In genomic region chr9:118506404-118507231, GRCm38 (mm10) we compare ENCODE assay signal across 8 mouse cellular contexts. TPM values are rescaled to one million over a fixed set of nuclear protein-coding genes. Genes with fewer than 3 reads are reported as not detected.
DNase-seq lines count a peak whose midpoint lies in the region; ATAC-seq and TF ChIP-seq lines count a peak whose summit lies in the region.

No protein-coding gene starts in this region.

- TF ChIP-seq POLR2A in limb, embryonic 14.5 days (IDR thresholded peaks at IDR 0.05; ENCODE audit: borderline replicate concordance, extremely low read depth, insufficient read depth, insufficient read length): no peak

- no peaks in the 10 kb centered on the region for H3K9me3 ChIP-seq in forebrain, embryonic 13.5 days (replicated peaks)
- no peaks in the 10 kb centered on the region for H3K9me3 ChIP-seq in hindbrain, embryonic 14.5 days (ENCODE audit: control insufficient read depth, low read length)
- no peaks in the 10 kb centered on the region for H3K9me3 ChIP-seq in limb, embryonic 14.5 days (ENCODE audit: control insufficient read depth, low read length)
- no peaks in the 10 kb centered on the region for H3K9me3 ChIP-seq in midbrain, embryonic 15.5 days

- H3K4me3 ChIP-seq in forebrain, embryonic 13.5 days: peak overlapping the region; percentile 88
- H3K4me3 ChIP-seq in hindbrain, embryonic 14.5 days (replicated peaks; ENCODE audit: low read length): peak overlapping the region; percentile 92
- peak overlapping the region; percentile 88 for H3K4me3 ChIP-seq in limb, embryonic 14.5 days (replicated peaks; ENCODE audit: low read length)
- H3K4me3 ChIP-seq in midbrain, embryonic 15.5 days: peak overlapping the region; percentile 99

- DNase-seq in thymus, adult 18-20 months: peak; percentile 19 to 46
- no peak for DNase-seq in thymus, postnatal 25 days
- peak; percentile 37 for DNase-seq in cerebellum, adult 11 months
- no peak for DNase-seq in hindbrain, embryonic 14.5 days (ENCODE audit: low spot score)
- no peak for DNase-seq in limb, embryonic 14.5 days (ENCODE audit: low spot score)
- peak; percentile 49 for DNase-seq in thymus, postnatal 14 days

- H3K9ac ChIP-seq in forebrain, embryonic 13.5 days: peak overlapping the region; percentile 95
- peak overlapping the region; percentile 92 for H3K9ac ChIP-seq in hindbrain, embryonic 14.5 days
- H3K9ac ChIP-seq in limb, embryonic 14.5 days (ENCODE audit: low read depth, low read length, severe bottlenecking): peak overlapping the region; percentile 92
- peak overlapping the region; percentile 96 for H3K9ac ChIP-seq in midbrain, embryonic 15.5 days

- peak overlapping the region; percentile 66 for H3K27ac ChIP-seq in forebrain, embryonic 13.5 days
- H3K27ac ChIP-seq in hindbrain, embryonic 14.5 days: peak overlapping the region; percentile 77
- 0 out of 2 replicates have a peak overlapping the region, but pooled peaks have one; percentile 52 for H3K27ac ChIP-seq in limb, embryonic 14.5 days (replicated peaks; ENCODE audit: low read depth, low read length)
- H3K27ac ChIP-seq in midbrain, embryonic 15.5 days: peak overlapping the region; percentile 83

- peak; percentile 70 for ATAC-seq in forebrain, embryonic 13.5 days
- ATAC-seq in hindbrain, embryonic 14.5 days (ENCODE audit: low FRiP score): peak; percentile 74
- peak; percentile 38 for ATAC-seq in limb, embryonic 14.5 days (ENCODE audit: low FRiP score, low read depth)
- ATAC-seq in midbrain, embryonic 15.5 days (replicated peaks): peak; percentile 82

- peak overlapping the region; percentile 83 for H3K4me2 ChIP-seq in forebrain, embryonic 13.5 days
- peak overlapping the region; percentile 99 for H3K4me2 ChIP-seq in hindbrain, embryonic 14.5 days (replicated peaks)
- H3K4me2 ChIP-seq in limb, embryonic 14.5 days (replicated peaks; ENCODE audit: low read depth, low read length, severe bottlenecking): peak overlapping the region; percentile 93
- peak overlapping the region; percentile 100 for H3K4me2 ChIP-seq in midbrain, embryonic 15.5 days

- no peaks in the 10 kb centered on the region for H3K27me3 ChIP-seq in forebrain, embryonic 13.5 days
- H3K27me3 ChIP-seq in hindbrain, embryonic 14.5 days (ENCODE audit: control insufficient read depth, insufficient read depth, low read length): no peaks in the 10 kb centered on the region
- no peaks in the 10 kb centered on the region for H3K27me3 ChIP-seq in limb, embryonic 14.5 days (ENCODE audit: control insufficient read depth, insufficient read depth, low read length)
- H3K27me3 ChIP-seq in midbrain, embryonic 15.5 days (replicated peaks): no peaks in the 10 kb centered on the region

- peaks cover 34% of the 10 kb centered on the region for H3K4me1 ChIP-seq in forebrain, embryonic 13.5 days
- peaks cover 32% of the 10 kb centered on the region for H3K4me1 ChIP-seq in hindbrain, embryonic 14.5 days (replicated peaks; ENCODE audit: control insufficient read depth, insufficient read depth, low read length)
- peaks cover 16% of the 10 kb centered on the region for H3K4me1 ChIP-seq in limb, embryonic 14.5 days (ENCODE audit: control insufficient read depth, insufficient read depth, low read length)
- H3K4me1 ChIP-seq in midbrain, embryonic 15.5 days: peaks cover 25% of the 10 kb centered on the region

- under 1% methylated on average over 56 of the region's 57 CpGs for WGBS in forebrain, embryonic 13.5 days
- WGBS in hindbrain, embryonic 14.5 days: under 1% methylated on average over 56 of the region's 57 CpGs
- WGBS in limb, embryonic 14.5 days: under 1% methylated on average over 38 of the region's 57 CpGs
- under 1% methylated on average over 57 of the region's 57 CpGs for WGBS in midbrain, embryonic 15.5 days

- H3K36me3 ChIP-seq in forebrain, embryonic 13.5 days (ENCODE audit: poor library complexity, severe bottlenecking): peaks cover 6% of the 10 kb centered on the region; the same call in 1 of the 2 replicates
- H3K36me3 ChIP-seq in hindbrain, embryonic 14.5 days (replicated peaks; ENCODE audit: control insufficient read depth, insufficient read depth): 0 out of 2 replicates have a peak, but pooled peaks cover 4% of the 10 kb centered on the region
- peaks cover 4% of the 10 kb centered on the region for H3K36me3 ChIP-seq in limb, embryonic 14.5 days (ENCODE audit: control insufficient read depth, insufficient read depth, low read length)
- H3K36me3 ChIP-seq in midbrain, embryonic 15.5 days (replicated peaks): no peaks in the 10 kb centered on the region

RNA-seq across cellular contexts. Expression of gene Golga4, which starts 0.6 kb away (rescaled TPM):
- 54.3 and 56.1 TPM in 2 replicates for polyA plus RNA-seq in forebrain, embryonic 13.5 days (2015; fragmentation: Nextera tagmentation; extraction: Ambion mirVana)
- 43.9 and 47.1 TPM in 2 replicates for polyA plus RNA-seq in hindbrain, embryonic 14.5 days (2014; fragmentation: Nextera tagmentation; extraction: Ambion mirVana)
- 44.3 and 54.5 TPM in 2 replicates for polyA plus RNA-seq in limb, embryonic 14.5 days (2012; rRNA removed)
- polyA plus RNA-seq in limb, embryonic 14.5 days (2014; fragmentation: Nextera tagmentation; extraction: Ambion mirVana): 47.2 and 61.7 TPM in 2 replicates
- 49.9 and 51.3 TPM in 2 replicates for polyA plus RNA-seq in midbrain, embryonic 15.5 days (2015; fragmentation: Nextera tagmentation; extraction: Ambion mirVana)

RNA-seq across cellular contexts. Expression of gene Eomes, which starts 28.6 kb away (rescaled TPM):
- polyA plus RNA-seq in forebrain, embryonic 13.5 days (2015; fragmentation: Nextera tagmentation; extraction: Ambion mirVana): 24.4 and 30.7 TPM in 2 replicates
- 0.66 and 1.1 TPM in 2 replicates for polyA plus RNA-seq in hindbrain, embryonic 14.5 days (2014; fragmentation: Nextera tagmentation; extraction: Ambion mirVana)
- 0.97 and 1.0 TPM in 2 replicates for polyA plus RNA-seq in limb, embryonic 14.5 days (2012; rRNA removed)
- 0.18 and 0.59 TPM in 2 replicates for polyA plus RNA-seq in limb, embryonic 14.5 days (2014; fragmentation: Nextera tagmentation; extraction: Ambion mirVana)
- 1.6 and 3.0 TPM in 2 replicates for polyA plus RNA-seq in midbrain, embryonic 15.5 days (2015; fragmentation: Nextera tagmentation; extraction: Ambion mirVana)

Comparison
In these comparisons a context has a peak if more than half of its experiments do, and no peak if none do; other contexts are left out.
1. DNase-seq: peak in thymus, adult 18-20 months (2 of 2), cerebellum, adult 11 months (single experiment) and thymus, postnatal 14 days (single experiment); none in thymus, postnatal 25 days (single experiment), hindbrain, embryonic 14.5 days (single experiment) and limb, embryonic 14.5 days (single experiment).
2. Peak in every context shown above with its lines, with median percentiles within 50 percentile points of each other: ATAC-seq, H3K27ac ChIP-seq, H3K4me2 ChIP-seq, H3K4me3 ChIP-seq and H3K9ac ChIP-seq.